Mouse (Mus musculus): Measurements from ENCODE around the gene Osbpl3. TPM values are rescaled to one million over a fixed set of nuclear protein-coding genes. Genes with fewer than 3 reads are reported as not detected.

The Osbpl3 gene
- polyA plus RNA-seq, 1 experiment: 23.3 TPM

- H3K27ac ChIP-seq (ENCODE audit: insufficient read depth, low read length): no peak overlapping the region
- H3K9ac ChIP-seq (ENCODE audit: low read depth, poor library complexity, severe bottlenecking): no peak overlapping the region
- no peaks in the 10 kb centered on the region for H3K27me3 ChIP-seq (ENCODE audit: control insufficient read depth, insufficient read depth, low read length, poor library complexity, severe bottlenecking)
- no peaks in the 10 kb centered on the region for H3K9me3 ChIP-seq (replicated peaks; ENCODE audit: control insufficient read depth, insufficient read depth, low read length, poor library complexity, severe bottlenecking)
- TF ChIP-seq CTCF (IDR thresholded peaks at IDR 0.05; ENCODE audit: low read depth, low read length) (no peak), EP300 (IDR thresholded peaks at IDR 0.05; ENCODE audit: insufficient read depth, low read depth, low read length) (no peak), POLR2A (IDR thresholded peaks at IDR 0.05; ENCODE audit: insufficient read depth, low read length) (no peak)
- H3K4me3 ChIP-seq (ENCODE audit: low read depth, low read length): no peak overlapping the region
- no peaks in the 10 kb centered on the region for H3K36me3 ChIP-seq (ENCODE audit: control insufficient read depth, insufficient read depth, low read length, poor library complexity, severe bottlenecking)
- H3K4me1 ChIP-seq (ENCODE audit: control insufficient read depth, insufficient read depth, low read length): no peaks in the 10 kb centered on the region
Observed at GRCm38 (mm10) chr6:50490519-50490918, 34.5 kb upstream of the Osbpl3 start.

GRCm38 (mm10) chr6:50489380-50489779 is 33.4 kb upstream of the Osbpl3 start:
- Histone ChIP-seq H3K27ac (ENCODE audit: insufficient read depth, low read length) (no peak overlapping the region), H3K27me3 (ENCODE audit: control insufficient read depth, insufficient read depth, low read length, poor library complexity, severe bottlenecking) (no peaks in the 10 kb centered on the region), H3K4me3 (ENCODE audit: low read depth, low read length) (no peak overlapping the region), H3K9ac (ENCODE audit: low read depth, poor library complexity, severe bottlenecking) (no peak overlapping the region), H3K4me1 (ENCODE audit: control insufficient read depth, insufficient read depth, low read length) (no peaks in the 10 kb centered on the region), H3K36me3 (ENCODE audit: control insufficient read depth, insufficient read depth, low read length, poor library complexity, severe bottlenecking) (no peaks in the 10 kb centered on the region), H3K9me3 (replicated peaks; ENCODE audit: control insufficient read depth, insufficient read depth, low read length, poor library complexity, severe bottlenecking) (no peaks in the 10 kb centered on the region)
- TF ChIP-seq EP300 (IDR thresholded peaks at IDR 0.05; ENCODE audit: insufficient read depth, low read depth, low read length) (no peak), CTCF (IDR thresholded peaks at IDR 0.05; ENCODE audit: low read depth, low read length) (no peak)

- H3K36me3 ChIP-seq (ENCODE audit: control insufficient read depth, insufficient read depth, low read length, poor library complexity, severe bottlenecking): no peaks in the 10 kb centered on the region
- TF ChIP-seq POLR2A (IDR thresholded peaks at IDR 0.05; ENCODE audit: insufficient read depth, low read length) (no peak), CTCF (IDR thresholded peaks at IDR 0.05; ENCODE audit: low read depth, low read length) (no peak), EP300 (IDR thresholded peaks at IDR 0.05; ENCODE audit: insufficient read depth, low read depth, low read length) (no peak)
- H3K27ac ChIP-seq (ENCODE audit: insufficient read depth, low read length): no peak overlapping the region
- H3K4me1 ChIP-seq (ENCODE audit: control insufficient read depth, insufficient read depth, low read length): no peaks in the 10 kb centered on the region
- H3K9ac ChIP-seq (ENCODE audit: low read depth, poor library complexity, severe bottlenecking): no peak overlapping the region
- H3K4me3 ChIP-seq (ENCODE audit: low read depth, low read length): no peak overlapping the region
- H3K27me3 ChIP-seq (ENCODE audit: control insufficient read depth, insufficient read depth, low read length, poor library complexity, severe bottlenecking): no peaks in the 10 kb centered on the region
- H3K9me3 ChIP-seq (replicated peaks; ENCODE audit: control insufficient read depth, insufficient read depth, low read length, poor library complexity, severe bottlenecking): no peaks in the 10 kb centered on the region
Observed at GRCm38 (mm10) chr6:50486035-50486902, 30.3 kb upstream of the Osbpl3 start.

- no peaks in the 10 kb centered on the region for H3K4me1 ChIP-seq (ENCODE audit: control insufficient read depth, insufficient read depth, low read length)
- H3K4me3 ChIP-seq (ENCODE audit: low read depth, low read length): no peak overlapping the region
- no peaks in the 10 kb centered on the region for H3K27me3 ChIP-seq (ENCODE audit: control insufficient read depth, insufficient read depth, low read length, poor library complexity, severe bottlenecking)
- no peak for TF ChIP-seq CTCF (IDR thresholded peaks at IDR 0.05; ENCODE audit: low read depth, low read length)
- no peaks in the 10 kb centered on the region for H3K9me3 ChIP-seq (replicated peaks; ENCODE audit: control insufficient read depth, insufficient read depth, low read length, poor library complexity, severe bottlenecking)
- H3K9ac ChIP-seq (ENCODE audit: low read depth, poor library complexity, severe bottlenecking): no peak overlapping the region
- no peak overlapping the region for H3K27ac ChIP-seq (ENCODE audit: insufficient read depth, low read length)
- H3K36me3 ChIP-seq (ENCODE audit: control insufficient read depth, insufficient read depth, low read length, poor library complexity, severe bottlenecking): no peaks in the 10 kb centered on the region
Observed at GRCm38 (mm10) chr6:50483426-50483825, 27.4 kb upstream of the Osbpl3 start.

GRCm38 (mm10) chr6:50481460-50481859 is 25.5 kb upstream of the Osbpl3 start:
- H3K36me3 ChIP-seq (ENCODE audit: control insufficient read depth, insufficient read depth, low read length, poor library complexity, severe bottlenecking): no peaks in the 10 kb centered on the region
- H3K9me3 ChIP-seq (replicated peaks; ENCODE audit: control insufficient read depth, insufficient read depth, low read length, poor library complexity, severe bottlenecking): no peaks in the 10 kb centered on the region
- no peak overlapping the region for H3K9ac ChIP-seq (ENCODE audit: low read depth, poor library complexity, severe bottlenecking)
- no peak for TF ChIP-seq CTCF (IDR thresholded peaks at IDR 0.05; ENCODE audit: low read depth, low read length)
- TF ChIP-seq EP300 (IDR thresholded peaks at IDR 0.05; ENCODE audit: insufficient read depth, low read depth, low read length): no peak
- no peak for TF ChIP-seq POLR2A (IDR thresholded peaks at IDR 0.05; ENCODE audit: insufficient read depth, low read length)
- H3K4me3 ChIP-seq (ENCODE audit: low read depth, low read length): no peak overlapping the region
- H3K4me1 ChIP-seq (ENCODE audit: control insufficient read depth, insufficient read depth, low read length): no peaks in the 10 kb centered on the region
- H3K27me3 ChIP-seq (ENCODE audit: control insufficient read depth, insufficient read depth, low read length, poor library complexity, severe bottlenecking): no peaks in the 10 kb centered on the region
- no peak overlapping the region for H3K27ac ChIP-seq (ENCODE audit: insufficient read depth, low read length)

- no peak overlapping the region for H3K27ac ChIP-seq (ENCODE audit: insufficient read depth, low read length)
- no peak overlapping the region for H3K4me3 ChIP-seq (ENCODE audit: low read depth, low read length)
- H3K4me1 ChIP-seq (ENCODE audit: control insufficient read depth, insufficient read depth, low read length): no peaks in the 10 kb centered on the region
- no peaks in the 10 kb centered on the region; the same call in 1 of the 2 replicates for H3K9me3 ChIP-seq (replicated peaks; ENCODE audit: control insufficient read depth, insufficient read depth, low read length, poor library complexity, severe bottlenecking)
- TF ChIP-seq CTCF (IDR thresholded peaks at IDR 0.05; ENCODE audit: low read depth, low read length) (no peak), POLR2A (IDR thresholded peaks at IDR 0.05; ENCODE audit: insufficient read depth, low read length) (no peak), EP300 (IDR thresholded peaks at IDR 0.05; ENCODE audit: insufficient read depth, low read depth, low read length) (no peak)
- H3K9ac ChIP-seq (ENCODE audit: low read depth, poor library complexity, severe bottlenecking): no peak overlapping the region
- no peaks in the 10 kb centered on the region for H3K27me3 ChIP-seq (ENCODE audit: control insufficient read depth, insufficient read depth, low read length, poor library complexity, severe bottlenecking)
- H3K36me3 ChIP-seq (ENCODE audit: control insufficient read depth, insufficient read depth, low read length, poor library complexity, severe bottlenecking): no peaks in the 10 kb centered on the region
Observed at GRCm38 (mm10) chr6:50466451-50466850, 10.4 kb upstream of the Osbpl3 start.

Data from ES-Bruce4 (cell line).